Mouse (Mus musculus): Measurements from ENCODE around the gene Lif. TPM values are rescaled to one million over a fixed set of nuclear protein-coding genes. Genes with fewer than 3 reads are reported as not detected.
A peak's percentile ranks its signal among the peaks of the same experiment; 100 is the strongest.

Lif gene
- polyA plus RNA-seq, 2 experiments, result 0.02 TPM; not detected in 1

DNA sequence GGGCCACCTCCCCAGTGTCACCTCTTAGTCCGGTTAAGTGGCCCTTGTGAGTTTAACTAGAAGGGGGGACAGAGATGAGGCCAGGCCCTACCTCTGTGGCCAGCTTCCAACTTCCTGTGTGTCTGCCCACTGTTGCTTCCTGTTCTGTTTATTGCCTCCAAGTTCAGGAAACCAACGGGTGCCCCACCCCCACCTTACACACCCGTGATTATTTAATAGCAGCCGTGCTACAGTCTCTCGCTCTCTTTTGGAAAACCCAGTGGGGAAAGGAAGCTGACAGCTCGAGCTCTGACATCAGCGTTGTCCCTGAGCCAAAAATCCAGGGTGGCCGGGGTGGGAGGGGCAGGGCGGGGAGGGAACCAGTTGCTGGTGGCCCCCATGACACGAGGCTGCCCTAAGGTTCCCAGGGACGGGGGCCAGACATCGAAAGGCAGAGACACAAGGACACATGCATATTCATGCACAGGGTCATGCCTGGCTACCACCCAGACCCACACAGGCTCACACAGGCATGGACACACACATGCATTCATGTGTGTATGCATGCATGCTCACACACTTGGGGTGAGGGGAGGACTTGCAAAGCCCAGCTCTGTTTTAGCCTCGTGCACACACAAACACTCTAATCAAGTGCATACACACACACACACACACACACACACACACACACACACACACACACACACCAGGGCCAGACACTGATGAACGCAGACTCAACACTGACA, 3.3 kb downstream of the Lif start:
- no peak overlapping the region for H3K27ac ChIP-seq
- 9% methylated on average over 14 of the region's 14 CpGs for WGBS (ENCODE audit: insufficient replicate concordance)
- H3K4me3 ChIP-seq (ENCODE audit: insufficient read depth in 1 of 2, low read depth in 2 of 2, low read length in 2 of 2), result no peak overlapping the region; a peak in 1 of 4 replicates

DNA sequence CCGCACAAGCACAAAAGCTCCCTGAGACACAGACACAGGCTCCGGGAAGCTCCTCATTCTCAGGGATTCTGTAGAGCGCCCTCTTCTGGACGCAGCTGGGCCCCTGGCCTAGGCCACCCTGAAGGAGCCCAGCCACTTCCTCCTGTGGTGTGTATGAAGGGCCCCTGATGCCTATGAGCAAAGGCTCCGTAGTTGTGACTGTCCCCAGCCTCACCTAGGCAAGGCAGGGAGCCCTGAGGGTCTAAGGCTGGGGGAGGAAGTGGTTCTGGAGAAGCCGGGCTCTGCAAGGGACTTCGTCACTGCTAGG, 3.8 kb downstream of the Lif start:
- 23% methylated on average over 7 of the region's 7 CpGs for WGBS (ENCODE audit: insufficient replicate concordance)
- Histone ChIP-seq H3K9ac (replicated peaks) (no peak overlapping the region), H3K36me3 (replicated peaks; ENCODE audit: control insufficient read depth, insufficient read depth, low read depth) (no peaks in the 10 kb centered on the region), H3K27me3 (ENCODE audit: control insufficient read depth, insufficient read depth, low read length) (peaks cover 14% of the 10 kb centered on the region), H3K4me2 (ENCODE audit: low read depth) (no peak overlapping the region), H3K4me3 (ENCODE audit: insufficient read depth in 1 of 2, low read depth in 2 of 2, low read length in 2 of 2) (no peak overlapping the region), H3K9me3 (ENCODE audit: control insufficient read depth, low read length) (no peaks in the 10 kb centered on the region), H3K4me1 (replicated peaks; ENCODE audit: control insufficient read depth in 2 of 2, insufficient read depth in 2 of 2, low read length in 1 of 2) (peaks cover 0 to 2% of the 10 kb centered on the region in 2 experiments; a peak in 2 of 4 replicates), H3K27ac (no peak overlapping the region)
- TF ChIP-seq EP300 (IDR thresholded peaks at IDR 0.05; ENCODE audit: low read depth) (no peak), CTCF (IDR thresholded peaks at IDR 0.05; ENCODE audit: low read depth) (peak; percentile 77)
- peak; percentile 33 to 45 (median 37) for DNase-seq (ENCODE audit: low read depth in 3 of 3, low spot score in 3 of 3)
- ATAC-seq (ENCODE audit: insufficient read depth), result 0 out of 2 replicates have a peak, but pooled peaks have one; percentile 19

More for the DNA sequence above, 3.3 kb downstream of the Lif start:
- Histone ChIP-seq H3K4me1 (replicated peaks; ENCODE audit: control insufficient read depth in 2 of 2, insufficient read depth in 2 of 2, low read length in 1 of 2) (peaks cover 0 to 2% of the 10 kb centered on the region in 2 experiments; a peak in 2 of 4 replicates), H3K9ac (replicated peaks) (no peak overlapping the region), H3K36me3 (replicated peaks; ENCODE audit: control insufficient read depth, insufficient read depth, low read depth) (no peaks in the 10 kb centered on the region), H3K9me3 (ENCODE audit: control insufficient read depth, low read length) (no peaks in the 10 kb centered on the region), H3K27me3 (ENCODE audit: control insufficient read depth, insufficient read depth, low read length) (peaks cover 9% of the 10 kb centered on the region), H3K4me2 (ENCODE audit: low read depth) (peak overlapping the region; percentile 37)
- no peak for TF ChIP-seq CTCF (IDR thresholded peaks at IDR 0.05; ENCODE audit: low read depth)
- no peak for TF ChIP-seq EP300 (IDR thresholded peaks at IDR 0.05; ENCODE audit: low read depth)
- ATAC-seq (ENCODE audit: insufficient read depth), result no peak
- no peak for DNase-seq (ENCODE audit: low read depth in 3 of 3, low spot score in 3 of 3)

DNA sequence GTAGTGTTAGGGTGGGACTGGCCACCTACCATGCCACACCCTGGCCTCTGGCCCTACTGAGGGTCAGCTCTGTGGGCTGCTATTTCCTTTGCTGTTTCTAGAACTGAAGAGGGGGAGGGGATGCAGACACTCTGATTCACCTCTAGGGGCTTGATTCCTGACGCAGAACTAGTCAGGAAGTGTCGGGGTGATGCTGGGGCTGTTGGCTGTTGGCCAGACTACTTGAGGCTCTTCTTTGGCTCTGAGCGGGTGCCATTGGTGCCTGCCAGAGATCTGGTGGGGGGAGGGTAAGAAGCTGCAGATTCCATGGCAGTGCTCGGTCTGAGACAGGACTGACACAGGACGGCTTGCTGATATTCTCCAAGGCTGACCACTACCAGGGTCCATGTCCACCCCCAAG, 4.6 kb downstream of the Lif start:
- Histone ChIP-seq H3K27ac (no peak overlapping the region), H3K9me3 (ENCODE audit: control insufficient read depth, low read length) (no peaks in the 10 kb centered on the region), H3K4me1 (replicated peaks; ENCODE audit: control insufficient read depth in 2 of 2, insufficient read depth in 2 of 2, low read length in 1 of 2) (peaks cover 0 to 2% of the 10 kb centered on the region in 2 experiments; a peak in 2 of 4 replicates), H3K4me3 (ENCODE audit: insufficient read depth in 1 of 2, low read depth in 2 of 2, low read length in 2 of 2) (no peak overlapping the region), H3K36me3 (replicated peaks; ENCODE audit: control insufficient read depth, insufficient read depth, low read depth) (no peaks in the 10 kb centered on the region), H3K9ac (replicated peaks) (no peak overlapping the region), H3K4me2 (ENCODE audit: low read depth) (no peak overlapping the region), H3K27me3 (ENCODE audit: control insufficient read depth, insufficient read depth, low read length) (peaks cover 22% of the 10 kb centered on the region)
- no peak; the same call in 1 of the 2 replicates for TF ChIP-seq CTCF (IDR thresholded peaks at IDR 0.05; ENCODE audit: low read depth)
- TF ChIP-seq EP300 (IDR thresholded peaks at IDR 0.05; ENCODE audit: low read depth), result no peak
- ATAC-seq (ENCODE audit: insufficient read depth) (no peak), DNase-seq (ENCODE audit: low read depth in 3 of 3, low spot score in 3 of 3) (no peak)
- 41% methylated on average over 5 of the region's 5 CpGs for WGBS (ENCODE audit: insufficient replicate concordance)

DNA sequence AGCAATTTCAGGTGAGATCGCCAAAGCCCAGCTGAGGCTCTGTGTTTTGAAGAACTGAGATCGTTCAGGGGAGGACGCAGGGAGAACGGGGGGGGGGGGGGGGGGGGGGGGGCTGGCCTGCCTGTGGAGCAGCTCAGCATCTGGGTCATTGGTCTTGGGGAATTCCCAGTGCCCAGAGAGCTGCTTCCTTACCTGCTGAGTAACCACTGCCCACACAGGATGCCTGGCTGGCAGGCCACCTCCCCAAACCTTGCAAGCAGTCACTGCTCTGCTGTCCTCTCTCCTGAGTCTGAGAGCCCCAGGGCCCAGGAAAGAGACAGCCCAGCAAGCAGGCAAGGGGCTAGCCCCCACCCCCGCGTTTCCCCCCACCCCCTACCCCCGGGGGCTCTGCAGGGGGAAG, 5.5 kb downstream of the Lif start:
- DNase-seq (ENCODE audit: low read depth in 3 of 3, low spot score in 3 of 3) (no peak), ATAC-seq (ENCODE audit: insufficient read depth) (no peak)
- Histone ChIP-seq H3K4me2 (ENCODE audit: low read depth) (no peak overlapping the region), H3K9ac (replicated peaks) (no peak overlapping the region), H3K9me3 (ENCODE audit: control insufficient read depth, low read length) (no peaks in the 10 kb centered on the region), H3K36me3 (replicated peaks; ENCODE audit: control insufficient read depth, insufficient read depth, low read depth) (no peaks in the 10 kb centered on the region), H3K27me3 (ENCODE audit: control insufficient read depth, insufficient read depth, low read length) (peaks cover 31% of the 10 kb centered on the region), H3K27ac (no peak overlapping the region), H3K4me1 (replicated peaks; ENCODE audit: control insufficient read depth in 2 of 2, insufficient read depth in 2 of 2, low read length in 1 of 2) (peaks cover 0 to 2% of the 10 kb centered on the region in 2 experiments; a peak in 2 of 4 replicates), H3K4me3 (ENCODE audit: insufficient read depth in 1 of 2, low read depth in 2 of 2, low read length in 2 of 2) (no peak overlapping the region)
- TF ChIP-seq EP300 (IDR thresholded peaks at IDR 0.05; ENCODE audit: low read depth) (no peak), CTCF (IDR thresholded peaks at IDR 0.05; ENCODE audit: low read depth) (no peak)
- WGBS (ENCODE audit: insufficient replicate concordance), result 22% methylated on average over 7 of the region's 7 CpGs

DNA sequence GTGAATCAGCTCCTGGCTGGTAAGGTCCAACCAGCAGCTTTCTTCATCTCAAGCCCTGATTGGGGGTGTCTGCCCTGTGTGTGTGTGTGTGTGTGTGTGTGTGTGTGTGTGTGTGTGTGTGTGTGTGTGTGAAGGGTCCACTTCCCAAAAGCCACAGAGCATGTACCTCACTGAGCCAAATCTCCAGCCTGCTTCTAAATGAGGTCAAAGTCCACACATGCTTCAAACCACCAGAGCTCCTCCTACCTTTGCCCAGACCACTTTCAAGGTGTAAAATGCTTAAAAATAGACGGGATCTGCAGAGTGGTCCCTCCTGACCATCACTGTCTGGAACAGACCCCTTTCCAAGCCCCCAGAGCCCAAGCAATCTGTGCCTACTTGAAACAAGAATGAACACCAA, 5.9 kb downstream of the Lif start:
- Histone ChIP-seq H3K27ac (no peak overlapping the region), H3K27me3 (ENCODE audit: control insufficient read depth, insufficient read depth, low read length) (peaks cover 35% of the 10 kb centered on the region)

More for the DNA sequence above, 5.9 kb downstream of the Lif start:
- DNase-seq (ENCODE audit: low read depth in 3 of 3, low spot score in 3 of 3), result no peak
- H3K36me3 ChIP-seq (replicated peaks; ENCODE audit: control insufficient read depth, insufficient read depth, low read depth), result no peaks in the 10 kb centered on the region
- no peak for ATAC-seq (ENCODE audit: insufficient read depth)
- no peak overlapping the region for H3K4me3 ChIP-seq (ENCODE audit: insufficient read depth in 1 of 2, low read depth in 2 of 2, low read length in 2 of 2)
- H3K9me3 ChIP-seq (ENCODE audit: control insufficient read depth, low read length), result no peaks in the 10 kb centered on the region
- no peak overlapping the region for H3K9ac ChIP-seq (replicated peaks)
- H3K4me1 ChIP-seq (replicated peaks; ENCODE audit: control insufficient read depth in 2 of 2, insufficient read depth in 2 of 2, low read length in 1 of 2), result peaks cover 0 to 2% of the 10 kb centered on the region in 2 experiments; a peak in 2 of 4 replicates
- TF ChIP-seq EP300 (IDR thresholded peaks at IDR 0.05; ENCODE audit: low read depth) (no peak), CTCF (IDR thresholded peaks at IDR 0.05; ENCODE audit: low read depth) (no peak)
- 13% methylated on average over 1 of the region's 1 CpGs for WGBS (ENCODE audit: insufficient replicate concordance)
- no peak overlapping the region for H3K4me2 ChIP-seq (ENCODE audit: low read depth)

Measured in liver, embryonic 14.5 days (tissue).